Mouse (Mus musculus): ENCODE measurements around the gene Atf7ip.

Gene Atf7ip

GRCm38 (mm10) chr6:136553767-136554569 lies 48.0 kb downstream of the Atf7ip start:
- peak in 1 of 2 experiments; percentile 26 for DNase-seq (ENCODE audit: low spot score in 2 of 2)

- no peak for DNase-seq (ENCODE audit: low spot score in 2 of 2)
These were observed 49.0 kb downstream of the Atf7ip start for GRCm38 (mm10) chr6:136554774-136555522.

GRCm38 (mm10) chr6:136555523-136555915 lies 49.6 kb downstream of the Atf7ip start:
- no peak for DNase-seq (ENCODE audit: low spot score in 2 of 2)

- no peak for DNase-seq (ENCODE audit: low spot score in 2 of 2)
These were observed 52.5 kb downstream of the Atf7ip start for GRCm38 (mm10) chr6:136558288-136559005.

- DNase-seq (ENCODE audit: low spot score in 2 of 2): no peak
These were observed 60.0 kb downstream of the Atf7ip start for GRCm38 (mm10) chr6:136566002-136566401.

- no peak for DNase-seq (ENCODE audit: low spot score in 2 of 2)
These were observed 84.8 kb downstream of the Atf7ip start for GRCm38 (mm10) chr6:136590739-136591138.

GRCm38 (mm10) chr6:136594541-136594940 lies 88.6 kb downstream of the Atf7ip start:
- DNase-seq (ENCODE audit: low spot score in 2 of 2): no peak

- no peak for DNase-seq (ENCODE audit: low spot score in 2 of 2)
These were observed 96.6 kb downstream of the Atf7ip start for GRCm38 (mm10) chr6:136602601-136603000.

GRCm38 (mm10) chr6:136611351-136612215 lies 105.6 kb downstream of the Atf7ip start:
- DNase-seq (ENCODE audit: low spot score in 2 of 2): no peak

GRCm38 (mm10) chr6:136612312-136612711 lies 106.3 kb downstream of the Atf7ip start:
- DNase-seq (ENCODE audit: low spot score in 2 of 2): no peak

- DNase-seq (ENCODE audit: low spot score in 2 of 2): no peak
These were observed 108.2 kb downstream of the Atf7ip start for GRCm38 (mm10) chr6:136614156-136614555.

- DNase-seq (ENCODE audit: low spot score in 2 of 2): peak; percentile 54 to 86
These were observed 114.6 kb downstream of the Atf7ip start for GRCm38 (mm10) chr6:136620361-136621139.

GRCm38 (mm10) chr6:136625421-136625820 lies 119.5 kb downstream of the Atf7ip start:
- no peak for DNase-seq (ENCODE audit: low spot score in 2 of 2)

GRCm38 (mm10) chr6:136629639-136630038 lies 123.7 kb downstream of the Atf7ip start:
- no peak for DNase-seq (ENCODE audit: low spot score in 2 of 2)

GRCm38 (mm10) chr6:136631519-136631918 lies 125.6 kb downstream of the Atf7ip start:
- DNase-seq (ENCODE audit: low spot score in 2 of 2): no peak

- DNase-seq (ENCODE audit: low spot score in 2 of 2): no peak
These were observed 126.1 kb downstream of the Atf7ip start for GRCm38 (mm10) chr6:136631945-136632534.

- no peak for DNase-seq (ENCODE audit: low spot score in 2 of 2)
These were observed 127.2 kb downstream of the Atf7ip start for GRCm38 (mm10) chr6:136633154-136633553.

GRCm38 (mm10) chr6:136633719-136634118 lies 127.8 kb downstream of the Atf7ip start:
- DNase-seq (ENCODE audit: low spot score in 2 of 2): no peak

GRCm38 (mm10) chr6:136634982-136635381 lies 129.0 kb downstream of the Atf7ip start:
- no peak for DNase-seq (ENCODE audit: low spot score in 2 of 2)

- DNase-seq (ENCODE audit: low spot score in 2 of 2): no peak
These were observed 138.2 kb downstream of the Atf7ip start for GRCm38 (mm10) chr6:136644171-136644570.
